Mouse (Mus musculus) testis, adult 2 months (tissue): ENCODE measurements at regions not wholly inside any gene's neighbourhood (a gene's known extent, or its start where the extent isn't known, plus 50 kb on each side); places are given as distances from the start of the nearest gene placed in this dataset.

Experiments used
- CTCF ChIP-seq: fragments of 200-500 bp; IDR thresholded peaks from 2 replicates; pipeline ENCODE4 v1.5.1; 2012; ENCODE audit warnings: low read depth, mild to moderate bottlenecking, inconsistent platforms, low read length, moderate library complexity; ENCODE audit not compliant: control insufficient read depth, insufficient read depth, insufficient replicate concordance
- POLR2A ChIP-seq: fragments of 200-500 bp; IDR thresholded peaks from 2 replicates; pipeline ENCODE4 v1.6.1; 2012; ENCODE audit warnings: low read depth, mild to moderate bottlenecking, inconsistent platforms, low read length, moderate library complexity; ENCODE audit not compliant: control insufficient read depth

DNA sequence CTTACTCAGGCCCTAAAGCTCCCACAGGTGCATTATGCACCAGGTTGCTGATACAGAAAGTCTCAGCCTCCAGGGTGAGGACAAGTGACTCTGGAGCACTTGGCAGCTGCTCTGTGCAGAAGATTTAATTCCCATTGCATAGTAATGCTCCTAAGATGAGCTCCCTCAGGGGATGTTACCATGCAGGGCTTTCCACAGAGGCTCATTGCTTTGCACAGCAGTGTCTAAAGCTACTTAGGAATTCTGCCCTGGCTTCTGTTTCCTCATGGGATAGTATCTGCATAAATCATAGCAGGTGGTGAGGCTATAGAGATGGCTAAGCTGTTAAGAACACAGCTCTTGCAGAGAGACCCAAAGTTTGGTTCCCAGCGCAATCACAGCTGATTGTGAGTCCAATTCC is 594.0 kb upstream of the Ddx18 start:
- no peak for TF ChIP-seq CTCF
- TF ChIP-seq POLR2A, result no peak
